Mouse (Mus musculus): ENCODE measurements at regions not wholly inside any gene's neighbourhood (a gene's known extent, or its start where the extent isn't known, plus 50 kb on each side); places are given as distances from the start of the nearest gene placed in this dataset.

DNA sequence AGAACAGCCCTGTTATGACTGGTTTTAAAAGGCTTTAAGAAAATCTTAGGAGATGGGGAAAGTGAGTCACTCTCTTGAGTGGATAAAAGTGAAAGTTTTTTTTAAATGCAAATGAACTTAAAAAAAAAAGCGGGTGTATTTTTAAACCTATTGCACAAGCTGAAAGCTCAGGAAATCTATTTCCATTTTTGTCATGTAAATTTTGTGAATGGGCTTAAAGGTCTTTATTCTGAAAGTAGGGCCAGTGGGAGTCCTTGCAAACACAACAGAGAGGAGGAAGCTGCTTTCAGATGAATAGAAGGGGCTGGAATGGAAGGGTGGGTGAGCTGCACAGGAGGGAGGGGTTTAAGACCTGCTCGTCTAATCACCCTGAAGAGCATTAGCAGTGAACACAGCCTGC lies 62.9 kb downstream of the Fam84a start:
- no peak for DNase-seq

DNA sequence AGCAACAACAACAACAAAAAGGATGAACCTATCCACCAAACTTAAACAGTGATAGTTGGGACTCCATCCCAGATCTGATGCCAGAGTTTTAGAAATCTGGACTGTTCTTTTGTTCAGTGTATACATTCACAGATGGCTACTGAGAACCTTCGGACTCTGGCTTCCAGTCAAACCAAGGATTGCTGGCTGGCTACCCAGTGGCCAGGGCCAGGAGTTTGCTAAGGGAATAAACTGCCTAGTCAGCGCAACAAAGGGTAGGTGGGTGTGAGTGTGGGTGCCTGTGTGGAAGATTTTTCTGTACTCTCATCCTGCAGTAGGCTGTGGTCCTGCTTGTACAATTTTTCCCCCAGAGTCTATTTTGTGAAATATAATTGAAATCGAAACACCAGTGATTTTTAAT lies 69.1 kb downstream of the Fam84a start:
- DNase-seq = no peak

DNA sequence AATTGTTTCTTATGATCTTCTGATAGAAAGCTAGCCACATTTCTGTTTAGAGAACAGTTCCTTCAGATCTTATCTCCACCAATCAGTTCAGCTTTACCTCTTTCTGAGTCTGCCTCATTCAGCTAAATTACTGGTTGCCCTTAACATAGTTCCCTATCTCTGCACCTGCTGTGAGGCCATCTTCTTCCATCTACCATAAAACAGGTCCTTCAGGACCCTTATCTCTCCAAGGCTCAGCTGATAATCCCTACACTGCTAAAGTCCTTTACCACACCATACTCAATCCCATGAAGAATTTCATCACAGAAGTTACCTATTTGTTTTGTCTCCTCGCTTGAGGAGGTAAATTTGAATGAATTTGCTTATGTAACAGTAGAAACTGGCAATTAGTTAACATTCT lies 72.0 kb downstream of the Fam84a start:
- DNase-seq = no peak

DNA sequence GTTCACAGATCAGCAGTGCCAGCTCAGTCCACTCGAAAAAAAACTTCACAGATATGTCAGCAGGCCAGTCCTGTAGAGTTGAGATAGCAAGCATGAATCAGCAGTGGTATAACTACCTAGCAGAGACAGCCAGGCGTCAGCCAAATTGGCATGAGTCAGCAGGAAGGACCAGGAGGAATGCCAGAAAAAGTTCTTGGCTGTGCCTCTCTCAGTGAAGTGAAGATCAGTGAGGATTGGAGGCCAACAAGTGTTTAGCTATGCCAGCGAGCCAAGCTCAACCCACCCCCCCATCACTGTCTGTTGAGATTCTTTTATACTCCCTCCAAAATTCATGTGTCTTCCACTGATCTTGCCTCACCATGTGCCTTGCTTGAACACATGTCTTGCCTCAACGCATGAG lies 82.8 kb downstream of the Fam84a start:
- DNase-seq = no peak

DNA sequence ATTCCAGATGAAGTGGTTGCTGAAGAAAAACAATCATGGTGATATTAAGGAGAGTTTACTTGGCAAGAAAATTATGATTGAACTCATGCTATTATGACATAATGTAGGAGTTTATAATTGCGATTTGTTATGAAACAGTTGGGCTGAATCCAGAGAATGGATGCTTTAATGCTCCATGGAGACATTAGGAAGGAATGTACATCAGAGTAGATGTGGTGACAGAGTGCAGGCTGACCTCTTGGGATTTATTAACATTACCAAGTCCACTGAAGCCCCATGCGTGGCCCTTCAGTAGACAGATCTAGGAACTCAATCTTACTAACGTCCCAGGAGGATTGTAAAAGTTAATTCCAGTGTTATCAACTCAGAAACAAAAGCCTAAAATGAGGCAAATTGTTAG lies 86.5 kb downstream of the Fam84a start:
- DNase-seq = peak; percentile 8 to 18

DNA sequence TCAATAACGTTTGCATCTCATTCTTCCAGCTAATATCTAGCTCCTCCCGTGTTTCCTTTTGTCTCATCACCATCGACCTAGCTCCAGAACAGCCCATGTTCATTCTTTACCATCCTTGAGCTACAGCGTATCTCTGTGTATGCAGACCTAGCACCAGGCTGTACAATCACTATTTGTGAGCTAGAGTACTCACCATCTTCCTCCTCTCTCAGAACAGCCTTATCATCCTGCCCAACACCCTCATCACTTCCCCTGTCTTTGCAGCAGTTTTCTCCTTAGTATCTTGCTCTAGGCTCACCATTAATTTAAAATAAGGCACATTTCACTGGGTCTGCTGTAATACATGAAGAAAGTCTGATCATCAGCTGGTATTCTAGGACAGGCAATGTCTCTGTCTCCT lies 88.6 kb downstream of the Fam84a start:
- no peak for DNase-seq

DNA sequence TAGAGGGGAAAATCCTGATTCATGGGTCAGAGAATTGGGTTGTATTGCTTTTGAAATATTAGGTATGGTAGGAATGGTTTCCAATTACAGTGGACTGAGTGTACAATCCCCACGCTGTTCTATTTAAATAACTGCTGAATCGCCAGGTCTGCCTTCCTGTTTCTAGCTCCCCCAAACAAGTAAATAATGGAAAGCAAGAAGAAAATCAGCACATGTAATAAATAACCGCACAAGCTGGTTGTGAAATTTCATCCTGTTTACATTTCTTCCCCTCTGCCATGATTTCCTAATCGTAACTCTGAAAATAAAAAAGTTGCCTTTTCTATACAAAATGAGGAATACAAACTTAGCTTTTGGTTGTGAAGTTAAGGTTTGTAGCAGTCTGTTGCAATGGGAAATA lies 95.7 kb downstream of the Fam84a start:
- DNase-seq = no peak

DNA sequence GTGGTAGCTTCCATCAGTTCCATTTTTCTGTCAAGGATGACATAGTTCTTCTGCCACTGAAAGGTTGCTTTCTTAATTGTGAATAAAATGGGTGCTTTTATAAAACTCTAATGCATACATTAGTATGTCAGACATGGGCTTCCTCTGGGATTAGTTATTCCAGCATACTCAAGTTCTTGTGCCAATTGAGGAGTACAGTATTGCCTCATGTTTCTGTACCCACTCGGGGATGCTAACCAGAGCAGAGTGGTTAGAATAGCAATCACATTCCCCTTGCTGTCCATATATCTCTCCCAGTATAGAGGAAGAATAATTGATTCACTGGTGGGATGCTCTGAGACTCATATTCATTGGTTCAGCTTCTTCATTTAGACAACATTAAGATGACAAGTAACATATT lies 119.5 kb downstream of the Fam84a start:
- no peak for DNase-seq

DNA sequence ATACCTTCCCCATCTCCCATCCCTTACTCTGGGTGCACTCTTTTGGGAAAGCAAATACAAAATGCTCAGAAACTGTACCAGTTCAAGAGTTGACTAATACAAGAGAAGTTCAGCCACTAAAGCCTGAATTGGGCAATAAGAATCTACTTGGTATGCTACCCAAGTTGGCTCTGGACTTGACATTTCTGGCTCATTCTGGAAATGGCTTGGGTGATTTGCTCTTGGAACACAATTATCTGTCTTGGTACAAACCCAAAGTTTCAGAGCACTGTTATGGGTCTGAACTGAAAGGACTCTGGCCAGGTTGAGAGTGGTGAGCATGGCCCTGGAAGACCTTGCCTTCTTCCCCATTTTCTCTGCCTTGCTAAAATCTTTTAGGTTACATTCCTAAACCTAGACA lies 136.6 kb downstream of the Fam84a start:
- DNase-seq = no peak

DNA sequence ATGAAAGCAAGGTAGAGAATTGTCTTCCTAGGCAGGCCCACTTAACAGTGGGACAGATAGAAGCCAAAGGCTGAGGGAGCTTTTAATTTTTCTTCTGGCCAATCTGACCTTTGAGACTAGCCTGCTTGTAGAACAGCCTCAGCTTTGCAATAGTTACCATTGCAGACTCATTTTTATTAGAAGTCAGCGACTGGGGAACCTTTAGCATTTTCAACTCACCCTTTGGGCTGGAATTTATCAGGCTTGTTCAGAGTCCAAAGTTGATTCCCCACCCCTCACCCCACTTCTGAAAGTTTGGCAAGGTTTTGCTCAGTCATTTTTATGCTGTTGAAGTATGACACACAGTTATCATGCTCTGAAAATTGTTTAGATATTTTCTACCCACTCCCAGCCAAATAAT lies 145.9 kb downstream of the Fam84a start:
- no peak for DNase-seq

DNA sequence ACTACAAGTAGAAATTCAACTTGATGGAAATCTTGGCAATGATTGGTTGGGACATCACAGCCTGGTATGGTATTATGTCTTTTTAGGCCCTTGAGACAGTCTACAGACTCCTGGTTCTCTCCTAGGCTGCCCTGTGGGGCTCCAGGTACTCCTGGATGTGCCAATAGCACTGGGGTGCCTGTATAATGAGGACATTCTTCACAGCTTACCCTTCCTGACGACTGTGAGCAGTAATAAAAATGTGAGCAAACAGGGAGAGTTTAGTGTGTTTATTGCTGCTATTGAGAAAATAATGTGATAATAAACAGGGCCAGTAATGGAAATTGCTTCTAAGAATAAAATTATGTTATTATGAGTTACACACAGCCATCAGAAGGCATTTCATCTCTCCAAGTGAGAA lies 150.2 kb downstream of the Fam84a start:
- no peak for DNase-seq

DNA sequence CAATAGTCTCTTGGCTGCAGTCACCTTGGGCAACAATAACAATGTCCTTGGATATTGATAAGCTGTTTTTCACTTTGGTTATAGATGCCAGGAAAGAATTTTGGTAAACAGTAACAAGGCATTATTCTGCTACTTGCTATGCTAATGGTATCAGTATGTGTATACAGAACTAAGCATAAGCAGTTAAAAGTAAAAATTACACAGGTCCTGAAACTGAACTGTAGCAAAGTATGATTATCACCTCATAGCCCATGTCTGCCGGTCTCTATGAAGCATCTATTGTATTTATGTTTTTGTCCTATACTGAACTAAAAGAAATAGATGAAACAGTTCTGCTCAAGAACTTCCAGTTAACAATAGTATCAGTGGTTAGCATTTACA lies 167.5 kb downstream of the Fam84a start:
- DNase-seq = no peak

DNA sequence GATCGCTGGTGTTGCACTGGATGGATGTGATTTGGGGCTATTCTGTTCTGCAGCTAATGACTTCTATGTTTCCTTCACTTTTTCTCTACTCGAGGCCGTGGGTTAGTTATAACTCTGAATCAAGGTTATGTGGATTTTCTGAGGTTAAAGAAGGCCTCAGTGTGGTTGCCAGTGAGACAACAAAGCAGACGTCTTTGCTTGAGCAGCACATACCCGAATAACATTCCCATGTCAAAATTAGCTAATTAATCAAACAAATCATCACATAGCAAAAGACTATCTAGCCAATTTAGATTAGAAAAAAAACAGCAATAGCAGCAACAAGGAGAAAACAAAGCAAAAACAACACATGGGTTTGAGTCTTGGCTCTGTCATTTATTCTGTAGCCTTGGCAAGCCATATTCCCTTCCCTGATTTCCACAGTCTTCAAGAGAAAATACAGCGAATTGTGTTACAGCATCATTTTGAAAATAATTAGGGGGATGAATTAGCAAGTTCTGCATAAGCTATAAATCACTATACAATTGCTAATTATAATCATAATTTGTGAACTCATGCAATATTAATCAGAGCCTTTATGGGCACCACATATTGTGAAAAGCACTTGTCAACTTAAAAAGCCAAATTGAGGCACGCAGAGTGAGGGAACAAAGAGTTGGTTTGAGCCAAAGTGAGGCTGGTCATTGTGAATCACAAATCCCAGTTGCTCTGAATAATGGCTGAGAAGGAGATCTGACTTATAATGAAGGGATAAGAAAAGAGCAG lies 168.0 kb downstream of the Fam84a start:
- DNase-seq = no peak

DNA sequence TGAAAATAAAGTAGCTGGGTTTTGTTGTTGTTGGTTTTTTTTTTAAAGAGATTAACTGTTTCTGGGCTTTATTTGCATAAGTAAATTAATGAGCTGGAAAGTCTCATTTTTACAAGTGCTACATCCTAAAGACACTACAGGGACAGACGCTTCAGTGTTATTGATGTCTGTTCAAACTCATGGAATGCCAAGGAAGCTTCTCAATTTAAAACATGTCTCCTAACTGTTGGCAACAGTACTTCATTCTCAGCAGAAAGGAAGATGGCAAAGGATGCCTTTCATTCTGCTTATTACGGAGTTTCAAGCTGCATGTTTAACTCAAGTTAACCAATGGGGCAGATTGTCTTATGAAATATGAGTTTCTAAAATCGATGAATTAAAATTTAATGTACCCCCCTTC lies 187.3 kb downstream of the Fam84a start:
- DNase-seq = no peak

DNA sequence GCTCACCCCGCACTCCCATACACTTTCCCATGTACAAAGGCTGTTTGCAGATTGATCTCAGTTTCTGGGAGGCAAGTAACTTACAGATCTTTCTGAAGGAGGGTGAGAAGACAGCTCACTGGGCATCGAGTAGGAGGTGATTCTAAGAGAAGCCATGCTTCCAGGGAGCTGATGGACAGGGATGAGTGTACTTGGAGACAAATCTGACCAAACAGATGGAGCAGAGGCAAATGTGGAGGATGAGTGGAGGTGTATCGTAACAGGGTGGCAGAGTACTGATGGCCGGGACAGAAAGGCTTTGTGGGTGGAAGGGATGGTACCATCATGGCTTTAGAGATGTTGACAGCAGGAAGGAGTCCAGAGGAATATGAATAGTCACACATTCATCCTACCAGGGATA lies 212.4 kb downstream of the Fam84a start:
- DNase-seq = no peak

DNA sequence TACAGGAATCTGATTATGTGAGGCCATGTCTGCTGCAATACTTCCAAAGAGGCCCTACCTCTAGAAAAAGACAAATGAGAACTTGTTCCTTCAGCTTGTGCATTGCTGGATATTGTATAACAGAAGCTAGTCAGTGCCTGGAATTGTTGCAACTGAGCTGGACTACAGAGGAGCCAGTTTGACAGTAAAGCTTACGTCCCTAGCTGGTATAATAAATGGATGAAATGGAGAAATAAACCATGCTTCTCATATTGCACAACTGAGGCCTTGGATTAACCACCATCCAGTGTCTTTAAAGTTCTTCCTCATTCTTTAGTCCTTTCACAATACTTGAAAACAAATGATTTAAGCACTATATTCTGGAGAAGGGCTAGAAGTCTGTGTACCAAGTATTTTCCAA lies 230.8 kb downstream of the Fam84a start:
- no peak for DNase-seq

DNA sequence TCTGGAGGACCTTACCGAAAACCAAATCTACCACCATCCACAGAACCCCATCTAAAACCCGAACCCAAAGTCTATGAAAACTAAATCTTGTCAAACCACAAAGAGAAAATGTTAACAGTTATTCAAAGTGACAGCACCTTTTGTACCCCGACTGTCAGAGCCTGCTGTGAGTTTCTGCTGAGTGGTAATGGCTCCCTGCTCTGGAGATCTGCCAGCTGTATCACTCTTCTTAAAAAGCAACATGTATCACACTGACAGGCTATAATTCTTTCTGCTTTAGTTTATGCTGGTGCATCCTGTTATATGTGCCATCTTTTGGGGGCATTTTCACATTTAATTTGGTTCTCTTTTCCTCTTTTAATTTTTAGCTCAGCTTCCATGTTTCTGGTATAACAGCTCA lies 268.5 kb downstream of the Fam84a start:
- no peak for DNase-seq

DNA sequence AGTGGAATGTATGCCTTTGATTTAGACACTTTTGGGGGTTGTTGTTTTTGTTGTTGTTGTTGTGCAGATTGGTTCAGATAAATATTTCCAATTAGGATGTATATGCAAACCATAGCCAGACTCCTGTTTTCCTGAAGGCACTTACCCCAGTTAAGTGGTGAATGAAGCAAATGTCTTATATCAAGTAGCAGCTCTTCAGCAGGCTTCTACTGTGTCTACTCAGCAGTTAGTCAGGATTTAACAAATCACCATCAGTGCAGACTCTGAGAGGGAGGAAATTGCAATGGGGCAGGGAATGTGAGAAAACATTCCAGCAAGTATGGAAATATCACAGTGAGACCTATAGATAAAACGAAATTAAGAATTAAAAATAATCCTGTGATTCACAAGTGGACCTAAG lies 282.7 kb downstream of the Fam84a start:
- no peak for DNase-seq

DNA sequence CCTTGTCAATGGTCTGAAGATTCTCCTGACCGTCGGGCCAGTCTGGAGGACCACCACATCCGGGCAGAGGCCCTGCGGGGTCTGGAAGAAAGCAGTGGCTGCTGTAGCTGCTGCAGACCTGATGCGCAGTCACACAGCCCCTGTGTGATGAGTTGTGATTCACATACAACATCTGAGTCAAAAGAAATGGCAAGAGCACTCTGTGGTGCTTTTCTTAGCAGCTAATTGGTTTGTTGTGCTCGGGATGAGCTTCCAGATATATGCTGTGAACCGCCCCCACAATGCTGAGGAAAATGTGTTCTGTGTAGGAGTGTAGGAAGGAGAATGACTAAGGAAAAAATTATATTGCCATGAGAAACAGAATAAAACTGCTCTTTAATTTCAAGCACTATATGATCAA lies 290.6 kb downstream of the Fam84a start:
- DNase-seq = no peak

DNA sequence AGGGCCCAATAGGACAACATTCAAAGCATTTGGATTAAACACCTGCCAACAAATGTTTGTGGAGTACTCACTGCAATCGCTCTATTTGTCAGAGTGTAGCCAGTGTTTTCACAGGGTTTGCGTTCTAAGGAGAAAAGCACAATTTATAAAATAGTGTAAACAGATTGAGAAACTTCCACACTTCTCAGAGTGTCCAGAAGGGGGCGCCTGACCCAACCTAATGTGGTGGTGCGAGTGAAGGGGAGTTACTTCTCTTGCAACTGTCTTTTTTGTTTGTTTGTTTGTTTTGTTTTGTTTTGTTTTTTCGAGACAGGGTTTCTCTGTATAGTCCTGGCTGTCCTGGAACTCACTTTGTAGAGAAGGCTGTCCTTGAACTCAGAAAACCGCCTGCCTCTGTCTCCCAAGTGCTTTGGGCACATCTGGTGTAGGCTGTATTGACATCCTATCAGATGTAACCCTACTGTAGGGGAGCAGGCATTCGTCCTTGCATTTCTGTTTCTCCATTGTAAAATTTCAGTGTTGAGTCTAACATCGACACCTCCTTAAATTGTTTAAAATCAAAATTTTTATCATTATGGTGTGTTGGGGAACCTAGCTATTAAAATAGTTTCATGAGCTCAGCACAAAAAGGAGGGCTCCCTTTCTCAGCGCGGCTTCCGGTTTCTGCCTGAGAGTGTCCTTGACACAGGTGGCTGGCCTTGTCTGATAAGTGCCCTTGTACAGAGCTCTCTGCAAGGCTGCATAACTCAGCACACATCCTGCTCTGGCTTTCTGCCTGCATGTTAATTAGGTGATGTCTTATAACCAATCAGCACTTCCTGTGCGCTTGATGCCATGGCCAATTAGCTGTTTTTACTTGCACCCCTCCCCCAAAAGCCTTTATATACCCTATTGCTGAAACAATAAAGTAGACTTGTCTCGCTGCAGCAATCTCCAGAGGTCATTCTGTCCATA lies 307.0 kb downstream of the Fam84a start:
- peak; percentile 68 to 71 for DNase-seq

DNA sequence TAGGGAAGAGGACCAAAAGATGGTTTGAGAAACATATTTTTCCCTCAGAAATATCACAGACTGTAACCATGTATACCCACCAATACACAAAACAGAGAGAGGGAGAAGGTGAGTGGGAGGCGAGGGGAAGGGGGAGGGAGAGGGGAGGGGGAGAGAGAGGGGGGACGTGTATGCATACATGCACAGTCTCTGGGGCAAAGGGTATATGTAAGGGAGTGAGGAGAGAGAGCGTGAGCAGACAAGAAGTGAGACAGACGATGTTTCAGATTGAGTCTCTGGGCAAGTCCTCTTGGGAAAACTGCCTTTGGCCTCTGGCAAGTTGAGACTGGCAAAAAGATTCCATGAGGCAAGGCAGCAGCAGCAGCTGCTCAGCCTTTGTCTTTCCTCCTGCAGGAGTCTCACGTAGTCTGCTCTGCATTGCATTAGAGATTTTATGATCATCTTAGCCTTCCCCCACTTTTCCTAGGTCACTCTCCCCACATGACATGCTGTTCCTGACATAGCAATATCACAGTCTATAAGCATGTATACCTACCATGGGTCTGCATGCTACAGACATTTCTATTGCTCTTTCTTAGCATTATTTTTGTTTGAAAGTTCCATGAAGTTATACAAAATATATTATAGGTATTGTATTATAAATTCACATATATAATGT lies 308.3 kb downstream of the Fam84a start:
- DNase-seq = no peak

DNA sequence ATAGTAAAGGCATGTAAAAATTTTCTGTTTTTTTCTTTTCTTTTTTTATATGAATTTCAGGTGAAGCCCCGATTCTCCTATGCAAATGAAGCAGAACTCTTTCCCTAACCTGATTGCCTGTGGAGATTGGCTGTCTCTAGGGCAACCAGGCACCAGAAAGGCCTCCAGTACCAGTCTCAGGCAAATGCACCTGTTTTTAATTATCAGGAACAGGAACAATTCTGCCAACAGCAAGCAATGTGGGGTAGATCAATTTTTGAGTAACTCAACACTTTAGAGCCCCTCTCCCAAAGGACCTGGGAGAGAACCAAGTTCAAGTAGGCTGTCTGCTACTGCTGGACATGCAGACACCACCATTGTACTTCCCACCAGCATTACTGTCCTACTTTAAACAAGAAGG lies 310.6 kb downstream of the Fam84a start:
- no peak for DNase-seq

DNA sequence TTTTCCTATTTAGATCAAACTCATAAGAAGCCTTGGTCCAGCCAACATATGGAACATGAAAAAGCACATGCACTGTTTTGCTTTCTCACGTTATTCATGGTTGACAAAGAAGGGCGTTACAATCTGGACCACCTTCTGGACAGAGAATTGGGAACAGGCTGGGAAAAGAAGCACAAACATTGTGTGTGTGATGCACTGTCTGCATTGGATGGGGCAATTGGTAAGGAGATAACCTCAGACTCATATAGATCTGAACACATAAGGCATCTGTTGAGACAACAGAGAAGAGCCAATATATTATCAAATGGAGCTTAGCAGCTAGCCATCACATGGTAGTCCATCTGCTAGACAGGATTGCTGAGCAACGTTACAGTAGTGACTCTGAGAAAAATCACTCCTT lies 317.1 kb downstream of the Fam84a start:
- no peak for DNase-seq

DNA sequence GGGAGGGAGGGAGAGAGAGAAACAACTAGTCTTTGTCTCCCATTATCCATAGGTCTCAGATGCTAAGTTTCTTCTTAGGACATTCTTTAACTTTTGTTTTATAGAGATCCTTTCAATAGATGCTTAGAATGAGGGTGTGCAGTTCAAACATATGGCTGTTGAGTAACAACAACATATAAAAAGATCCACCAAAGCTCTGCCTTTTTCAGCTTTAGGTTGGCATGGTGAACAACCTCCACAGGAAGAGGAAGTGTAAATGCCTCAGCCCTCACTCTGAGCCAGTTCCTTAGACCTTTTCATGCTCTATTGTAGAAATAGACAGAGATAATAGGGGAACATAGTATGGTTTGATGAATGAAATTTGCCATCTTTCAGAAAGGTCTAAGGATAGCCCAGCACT lies 326.0 kb downstream of the Fam84a start:
- no peak for DNase-seq
